Comparison of ENCODE assay signal across 8 mouse cellular contexts in the genomic region with DNA sequence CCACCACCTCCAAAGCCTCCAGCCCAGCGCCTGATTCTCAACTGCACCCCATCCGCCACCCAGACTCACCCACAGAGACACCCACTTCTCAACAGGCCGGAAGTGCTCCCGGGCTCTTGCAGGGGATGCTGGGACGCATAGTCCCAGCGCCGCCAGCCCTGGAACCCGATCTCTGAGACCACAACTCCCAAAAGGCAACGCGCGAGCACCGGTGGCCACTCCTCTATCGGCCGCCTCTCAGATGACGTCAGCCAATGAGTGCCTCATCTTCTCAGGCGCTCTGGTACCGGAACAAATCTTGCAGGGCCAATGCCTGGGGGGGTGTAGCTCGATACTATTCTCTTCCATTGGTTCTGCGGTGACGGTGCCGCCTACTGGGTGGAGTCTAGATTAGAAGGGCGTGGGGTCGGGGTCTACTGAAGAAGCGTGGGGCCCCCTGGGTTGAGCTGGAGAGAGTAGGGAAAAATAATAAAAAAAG. TPM values are rescaled to one million over a fixed set of nuclear protein-coding genes. Genes with fewer than 3 reads are reported as not detected.
A peak's percentile ranks its signal among the peaks of the same experiment; 100 is the strongest.
DNase-seq lines count a peak whose midpoint lies in the region; ATAC-seq and TF ChIP-seq lines count a peak whose summit lies in the region.

Gene Zscan20 (minus strand): TSS at position 174 of the 478 bp plus-strand sequence.

- ATAC-seq in activated CD4-positive, CD25-positive, alpha-beta regulatory T cell, adult 4 months = peak; percentile 99

- peak within 1 kb of the TSS; percentile 51; the same call in 1 of the 2 replicates for H3K27ac ChIP-seq in cortical plate, adult 2 months (ENCODE audit: insufficient read depth, low read length)

- peaks cover 2% of the 10 kb centered on the region for H3K27me3 ChIP-seq in megakaryocyte, embryonic 14.5 days (replicated peaks)

- no peak for TF ChIP-seq CTCF in cortical plate, adult 2 months (IDR thresholded peaks at IDR 0.05; ENCODE audit: extremely low read depth, insufficient read depth, low read length)

- peak; percentile 59 for TF ChIP-seq POLR2A in cortical plate, adult 2 months (IDR thresholded peaks at IDR 0.05; ENCODE audit: extremely low read depth, insufficient read depth, low read length)

- H3K4me1 ChIP-seq in cortical plate, adult 2 months (ENCODE audit: control insufficient read depth, insufficient read depth, low read length) = peaks cover 4% of the 10 kb centered on the region
- H3K4me1 ChIP-seq in megakaryocyte, embryonic 14.5 days = peaks cover 59% of the 10 kb centered on the region

- peak; percentile 93 to 96 for DNase-seq in gastrocnemius, adult 8-10 months (ENCODE audit: low spot score in 2 of 2)
- peak; percentile 93 for DNase-seq in hindlimb bud, embryonic 11.5 days (ENCODE audit: extremely low spot score, low read depth, low spot score)
- peak; percentile 77 to 99 for DNase-seq in left cerebral cortex, adult 8-10 months (ENCODE audit: low spot score in 2 of 2)
- peak; percentile 99 to 100 for DNase-seq in right cerebral cortex, postnatal 10 days (ENCODE audit: low spot score in 2 of 2)
- DNase-seq in urinary bladder, postnatal 25 days (ENCODE audit: low spot score) = peak; percentile 82

- H3K4me3 ChIP-seq in cortical plate, adult 2 months (ENCODE audit: insufficient read depth, low read length) = peak within 1 kb of the TSS; percentile 76
- peak within 1 kb of the TSS; percentile 94 for H3K4me3 ChIP-seq in megakaryocyte, embryonic 14.5 days (replicated peaks)

- H3K36me3 ChIP-seq in megakaryocyte, embryonic 14.5 days (replicated peaks; ENCODE audit: low read length) = peaks cover 2% of the 10 kb centered on the region

- no peaks in the 10 kb centered on the region for H3K9me3 ChIP-seq in megakaryocyte, embryonic 14.5 days

RNA-seq across cellular contexts. Expression of gene Zscan20, which starts in this region (rescaled TPM):
- polyA plus RNA-seq in activated CD4-positive, CD25-positive, alpha-beta regulatory T cell, adult 4 months (2017; shearing (Covaris generic)) = 1 to 10 TPM; 1.4 to 4.3 TPM
- 4.2 and 4.5 TPM in 2 replicates for polyA plus RNA-seq in cortical plate, adult 2 months (2012; rRNA removed)
- total RNA-seq in gastrocnemius, adult 8-10 months (2022) = 1 to 10 TPM; 2.3 to 4.7 (median 3.2) TPM
- 10 to 100 TPM in 1 of 4 experiments, 1 to 10 TPM in 3; 6.2 to 11.9 (median 8.5) TPM for total RNA-seq in left cerebral cortex, adult 8-10 months (2022)
- polyA plus RNA-seq in megakaryocyte, embryonic 14.5 days (2012; ENCODE audit: insufficient read depth, low replicate concordance) = 0.41 TPM in 1 of 2 replicates, not detected in the other

Comparison
In these comparisons a context has a peak if more than half of its experiments do, and no peak if none do; other contexts are left out.
1. Peak in every context shown above with its lines: DNase-seq, ATAC-seq, H3K4me3 ChIP-seq and H3K27ac ChIP-seq.